Mouse (Mus musculus) bone marrow, adult 2 months (tissue): ENCODE results near the gene Abcb8. TPM values are rescaled to one million over a fixed set of nuclear protein-coding genes. Genes with fewer than 3 reads are reported as not detected.
A peak's percentile ranks its signal among the peaks of the same experiment; 100 is the strongest.

Source experiments
- H3K27ac ChIP-seq: fragments of 200-500 bp; 2 replicates; pipeline ENCODE4 v1.5.1; 2012; ENCODE audit warnings: low read depth, mild to moderate bottlenecking, control low read depth, inconsistent platforms, low read length; ENCODE audit not compliant: control insufficient read depth, poor library complexity, insufficient read depth
- H3K4me1 ChIP-seq: fragments of 200-500 bp; 2 replicates; pipeline ENCODE4 v1.6.1; 2011; ENCODE audit warnings: low read length; ENCODE audit not compliant: control insufficient read depth, insufficient read depth
- H3K4me3 ChIP-seq: fragments of 200-500 bp; replicated peaks from 2 replicates; pipeline ENCODE3; 2011; ENCODE audit warnings: mild to moderate bottlenecking, low read depth, low read length, control low read depth; ENCODE audit not compliant: control insufficient read depth
- CTCF ChIP-seq: fragments of 200-500 bp; IDR thresholded peaks from 2 replicates; pipeline ENCODE4 v1.5.1; 2011; ENCODE audit warnings: low read length, control low read depth; ENCODE audit not compliant: control insufficient read depth, insufficient read depth
- POLR2A ChIP-seq: fragments of 200-500 bp; IDR thresholded peaks from 2 replicates; pipeline ENCODE4 v1.6.1; 2011; ENCODE audit warnings: low read depth, mild to moderate bottlenecking, control low read depth, low read length, borderline replicate concordance; ENCODE audit not compliant: control insufficient read depth
- WGBS: fragments of 180-500 bp; shearing (Covaris S2); methylation state at CpG from one replicate; pipeline ENCODE4 v1.1.7; 2018; 5-methylcytosine and 5-hydroxymethylcytosine counted together
- polyA plus RNA-seq: library from polyadenylated mRNA; stranded (reverse); fragments of >200 nt; gene quantifications from 2 replicates; pipeline ENCODE4 v1.2.4, GENCODE M21; 2011; ENCODE audit warnings: low replicate concordance; ENCODE audit not compliant: missing spikeins, insufficient read depth, insufficient read length

The Abcb8 gene
- polyA plus RNA-seq, 1 experiment, result 11.2 TPM

- Histone ChIP-seq H3K4me3 (peak within 1 kb of the TSS; percentile 65), H3K27ac (peak within 1 kb of the TSS; percentile 48), H3K4me1 (peaks cover 1% of the 10 kb centered on the region; the same call in 1 of the 2 replicates)
- 3% methylated on average over 34 of the region's 34 CpGs for WGBS
- TF ChIP-seq CTCF (no peak; the same call in 1 of the 2 replicates), POLR2A (peak; percentile 40; the same call in 1 of the 2 replicates)
These were observed 54.3 kb downstream of the Abcb8 start, which contains the start of gene Tmub1 for GRCm38 (mm10) chr5:24447624-24448298. Tmub1 (minus strand) TSS chr5:24447854.

DNA sequence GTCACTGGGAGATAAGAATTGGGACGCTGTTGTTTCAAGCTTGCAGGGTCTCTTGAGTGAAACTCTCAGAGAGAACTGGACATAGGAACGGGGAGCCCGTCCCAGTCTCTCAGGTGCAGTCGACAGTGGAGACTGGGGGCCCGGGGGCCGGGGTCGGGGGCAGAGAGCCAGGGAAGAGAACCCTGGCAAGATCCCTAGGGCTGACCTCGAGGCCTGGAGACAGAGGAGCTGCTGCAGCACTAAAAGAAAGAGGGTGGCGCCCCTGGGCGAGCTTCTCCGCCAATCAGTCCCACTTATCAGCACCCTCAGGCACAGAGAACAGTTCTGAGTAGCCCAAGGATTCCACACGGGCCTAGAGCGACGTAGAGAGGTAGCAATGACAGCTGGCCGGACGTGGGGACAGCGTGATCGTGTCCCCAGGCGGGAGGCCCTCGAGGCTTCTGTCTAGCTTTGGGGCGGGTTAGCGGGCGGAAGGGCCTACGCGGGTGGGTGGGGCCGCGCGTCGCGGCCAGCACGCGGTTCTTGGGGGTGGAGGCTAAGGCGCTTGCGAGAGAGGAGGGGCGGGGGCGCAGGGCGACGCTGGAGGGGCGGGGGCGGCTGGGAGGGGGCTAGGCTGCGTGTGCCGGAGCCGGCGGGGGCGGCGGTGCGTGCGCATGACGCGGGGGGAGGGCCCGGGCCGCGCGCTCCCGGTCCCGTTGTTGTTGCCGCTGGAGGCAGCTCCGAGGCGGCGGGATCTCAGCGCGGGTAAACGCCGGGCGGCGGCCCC lies 58.0 kb downstream of the Abcb8 start:
- TF ChIP-seq CTCF (peak; percentile 0; the same call in 1 of the 2 replicates), POLR2A (peak; percentile 81)
- Histone ChIP-seq H3K27ac (peak overlapping the region; percentile 89), H3K4me1 (peaks cover 2% of the 10 kb centered on the region), H3K4me3 (peak overlapping the region; percentile 70)
- WGBS, result 4% methylated on average over 59 of the region's 66 CpGs

- peaks cover 2% of the 10 kb centered on the region for H3K4me1 ChIP-seq
- H3K4me3 ChIP-seq, result peak within 1 kb of the TSS; percentile 71
- no peak for TF ChIP-seq POLR2A
- no peak for TF ChIP-seq CTCF
- WGBS, result under 1% methylated on average over 85 of the region's 85 CpGs
- H3K27ac ChIP-seq, result peak within 1 kb of the TSS; percentile 89
These were observed 58.7 kb downstream of the Abcb8 start, which contains the start of gene Agap3 for GRCm38 (mm10) chr5:24452030-24452690. Agap3 (plus strand) TSS chr5:24452177.

GRCm38 (mm10) chr5:24452691-24453233 lies 59.3 kb downstream of the Abcb8 start:
- Histone ChIP-seq H3K4me1 (peaks cover 2% of the 10 kb centered on the region), H3K4me3 (peak overlapping the region; percentile 71), H3K27ac (no peak overlapping the region)
- 2% methylated on average over 29 of the region's 29 CpGs for WGBS
- TF ChIP-seq POLR2A, result no peak
- TF ChIP-seq CTCF, result no peak

- 48% methylated on average over 5 of the region's 5 CpGs for WGBS
- Histone ChIP-seq H3K4me3 (peak overlapping the region; percentile 71), H3K4me1 (peaks cover 2% of the 10 kb centered on the region), H3K27ac (no peak overlapping the region)
- TF ChIP-seq CTCF (no peak), POLR2A (no peak)
These were observed 60.0 kb downstream of the Abcb8 start for GRCm38 (mm10) chr5:24453283-24453984.

GRCm38 (mm10) chr5:24453985-24454303 lies 60.5 kb downstream of the Abcb8 start:
- no peak overlapping the region for H3K4me3 ChIP-seq
- WGBS, result 25% methylated on average over 2 of the region's 2 CpGs
- peaks cover 2% of the 10 kb centered on the region for H3K4me1 ChIP-seq
- TF ChIP-seq CTCF (no peak), POLR2A (no peak)
- no peak overlapping the region for H3K27ac ChIP-seq

GRCm38 (mm10) chr5:24455076-24455475 lies 61.6 kb downstream of the Abcb8 start:
- H3K4me3 ChIP-seq, result no peak overlapping the region
- no peak for TF ChIP-seq CTCF
- TF ChIP-seq POLR2A, result no peak
- WGBS, result 92% methylated on average over 3 of the region's 3 CpGs
- H3K4me1 ChIP-seq, result peaks cover 2% of the 10 kb centered on the region
- no peak overlapping the region for H3K27ac ChIP-seq
